Mouse (Mus musculus) MEL (cell line): ENCODE results near the gene Slx1b. TPM values are rescaled to one million over a fixed set of nuclear protein-coding genes. Genes with fewer than 3 reads are reported as not detected.

Experiments
- DNase-seq: peaks from one replicate; pipeline ENCODE4 v3.0.0; 2011; ENCODE audit warnings: low read depth, low spot score
- H3K27ac ChIP-seq: 2 replicates; pipeline ENCODE4 v1.5.1; 2012; ENCODE audit warnings: low read depth, mild to moderate bottlenecking, control low read depth, low read length, moderate library complexity; ENCODE audit not compliant: control insufficient read depth
- H3K27me3 ChIP-seq, 2 experiments: fragments of 150-350 bp in 1 of 2; sonication (generic) in 1 of 2; 2 replicates each; pipeline ENCODE4 v1.6.1; 2012; ENCODE audit warnings: low read length in 2 of 2, mild to moderate bottlenecking in 2 of 2, improper control_type of control experiment in 1 of 2, moderate library complexity in 1 of 2; ENCODE audit not compliant: insufficient read depth in 2 of 2, control insufficient read depth in 1 of 2
- H3K36me3 ChIP-seq, 2 experiments: 2 replicates each; pipeline ENCODE4 v1.6.1; 2012 to 2014; ENCODE audit warnings: low read length in 2 of 2, improper control_type of control experiment in 1 of 2, inconsistent platforms in 1 of 2, mild to moderate bottlenecking in 1 of 2; ENCODE audit not compliant: insufficient read depth in 2 of 2, control insufficient read depth in 1 of 2
- H3K4me1 ChIP-seq, 2 experiments: fragments of 150-350 bp in 1 of 2; sonication (generic) in 1 of 2; 2 replicates each; pipeline ENCODE4 v1.6.1; 2012; ENCODE audit warnings: low read length in 2 of 2, improper control_type of control experiment in 1 of 2, mild to moderate bottlenecking in 1 of 2; ENCODE audit not compliant: insufficient read depth in 2 of 2, control insufficient read depth in 1 of 2
- H3K4me3 ChIP-seq, 2 experiments: fragments of 150-350 bp in 1 of 2; sonication (generic) in 1 of 2; 2 replicates each; pipeline ENCODE4 v1.5.1; 2012; ENCODE audit warnings: low read depth in 2 of 2, low read length in 2 of 2, mild to moderate bottlenecking in 2 of 2, moderate library complexity in 2 of 2, control low read depth in 1 of 2, improper control_type of control experiment in 1 of 2; ENCODE audit not compliant: control insufficient read depth in 1 of 2, insufficient read depth in 1 of 2
- H3K79me2 ChIP-seq: 2 replicates; pipeline ENCODE4 v1.6.1; 2012; ENCODE audit warnings: mild to moderate bottlenecking, low read length, moderate library complexity; ENCODE audit not compliant: control insufficient read depth, poor library complexity, insufficient read depth
- H3K9ac ChIP-seq: 2 replicates; pipeline ENCODE4 v1.6.1; 2012; ENCODE audit warnings: low read depth, mild to moderate bottlenecking, control low read depth, low read length, moderate library complexity; ENCODE audit not compliant: control insufficient read depth, poor library complexity, severe bottlenecking
- H3K9me3 ChIP-seq: fragments of 150-350 bp; sonication (generic); replicated peaks from 2 replicates; pipeline ENCODE4 v1.6.1; 2012; ENCODE audit warnings: mild to moderate bottlenecking, low read length, improper control_type of control experiment, moderate library complexity; ENCODE audit not compliant: insufficient read depth
- CHD2 ChIP-seq: IDR thresholded peaks from 2 replicates; pipeline ENCODE4 v1.6.1; 2011; ENCODE audit warnings: low read length, improper control_type of control experiment
- EP300 ChIP-seq, 2 experiments: IDR thresholded peaks; 2 replicates each; pipeline ENCODE4 v1.6.1; 2011; ENCODE audit warnings: improper control_type of control experiment in 2 of 2, low read length in 2 of 2, low read depth in 1 of 2, mild to moderate bottlenecking in 1 of 2
- ETS1 ChIP-seq: IDR thresholded peaks from 2 replicates; pipeline ENCODE4 v1.6.1; 2012; ENCODE audit warnings: low read depth, mild to moderate bottlenecking, inconsistent platforms, low read length, improper control_type of control experiment, moderate library complexity
- GABPA ChIP-seq: IDR thresholded peaks from 2 replicates; pipeline ENCODE4 v1.6.1; 2012; ENCODE audit warnings: low read depth, mild to moderate bottlenecking, inconsistent platforms, low read length, improper control_type of control experiment, moderate library complexity
- GATA1 ChIP-seq: IDR thresholded peaks from 2 replicates; pipeline ENCODE4 v1.6.1; 2011; ENCODE audit warnings: low read depth, low read length, improper control_type of control experiment
- KAT2A ChIP-seq: conservative IDR thresholded peaks from 2 replicates; pipeline ENCODE4 v1.6.1; 2012; ENCODE audit warnings: low read depth, low read length, improper control_type of control experiment, inconsistent platforms
- MAZ ChIP-seq: IDR thresholded peaks from 2 replicates; pipeline ENCODE4 v1.6.1; 2012; ENCODE audit warnings: low read depth, mild to moderate bottlenecking, inconsistent platforms, low read length, improper control_type of control experiment
- MEF2A ChIP-seq: IDR thresholded peaks from 2 replicates; pipeline ENCODE4 v1.6.1; 2014; ENCODE audit warnings: low read depth, mild to moderate bottlenecking, inconsistent platforms, low read length, improper control_type of control experiment; ENCODE audit not compliant: poor library complexity, insufficient replicate concordance, severe bottlenecking; ENCODE audit errors: extremely low read depth
- MXI1 ChIP-seq: IDR thresholded peaks from 2 replicates; pipeline ENCODE4 v1.6.1; 2011; ENCODE audit warnings: mild to moderate bottlenecking, low read depth, low read length, improper control_type of control experiment
- MYB ChIP-seq: IDR thresholded peaks from 2 replicates; pipeline ENCODE4 v1.6.1; 2011; ENCODE audit warnings: mild to moderate bottlenecking, low read depth, low read length, improper control_type of control experiment
- MYC ChIP-seq: IDR thresholded peaks from 2 replicates; pipeline ENCODE4 v1.6.1; 2011; ENCODE audit warnings: low read depth, mild to moderate bottlenecking, low read length, improper control_type of control experiment, moderate library complexity
- NELFE ChIP-seq: IDR thresholded peaks from 2 replicates; pipeline ENCODE4 v1.6.1; 2011; ENCODE audit warnings: low read depth, low read length, improper control_type of control experiment
- NRF1 ChIP-seq: IDR thresholded peaks from 2 replicates; pipeline ENCODE4 v1.6.1; 2014; ENCODE audit warnings: low read depth, mild to moderate bottlenecking, inconsistent platforms, low read length, improper control_type of control experiment, moderate library complexity; ENCODE audit not compliant: poor library complexity, insufficient read depth, severe bottlenecking
- POLR2A ChIP-seq, 2 experiments: IDR thresholded peaks; 2 replicates each; pipeline ENCODE4 v1.6.1; 2011 to 2012; ENCODE audit warnings: low read length in 2 of 2, mild to moderate bottlenecking in 2 of 2, control low read depth in 1 of 2, improper control_type of control experiment in 1 of 2, low read depth in 1 of 2, moderate library complexity in 1 of 2; ENCODE audit not compliant: control insufficient read depth in 1 of 2, insufficient read depth in 1 of 2, poor library complexity in 1 of 2
- POLR2AphosphoS5 ChIP-seq: IDR thresholded peaks from 2 replicates; pipeline ENCODE4 v1.6.1; 2012; ENCODE audit warnings: low read depth, borderline replicate concordance, mild to moderate bottlenecking, inconsistent platforms, low read length, moderate library complexity, mixed read lengths
- RAD21 ChIP-seq: IDR thresholded peaks from 2 replicates; pipeline ENCODE4 v1.6.1; 2011; ENCODE audit warnings: mild to moderate bottlenecking, low read depth, low read length, improper control_type of control experiment
- TAL1 ChIP-seq: IDR thresholded peaks from 2 replicates; pipeline ENCODE4 v1.6.1; 2012; ENCODE audit warnings: mild to moderate bottlenecking, inconsistent platforms, low read length, moderate library complexity, mixed read lengths
- TBP ChIP-seq: IDR thresholded peaks from 2 replicates; pipeline ENCODE4 v1.8.0; 2011; ENCODE audit warnings: low read depth, low read length, improper control_type of control experiment
- TCF12 ChIP-seq: IDR thresholded peaks from 2 replicates; pipeline ENCODE4 v1.6.1; 2014; ENCODE audit warnings: low read depth, mild to moderate bottlenecking, inconsistent platforms, low read length, improper control_type of control experiment, moderate library complexity
- UBTF ChIP-seq: IDR thresholded peaks from 2 replicates; pipeline ENCODE4 v1.6.1; 2012; ENCODE audit warnings: low read depth, mild to moderate bottlenecking, inconsistent platforms, low read length, improper control_type of control experiment, moderate library complexity, borderline replicate concordance; ENCODE audit not compliant: insufficient read depth
- ZNF384 ChIP-seq: IDR thresholded peaks from 2 replicates; pipeline ENCODE4 v1.6.1; 2012; ENCODE audit warnings: low read depth, mild to moderate bottlenecking, inconsistent platforms, low read length, improper control_type of control experiment
- polyA plus RNA-seq, 2 experiments: library from polyadenylated mRNA; stranded (reverse) in 1 of 2; unstranded in 1 of 2; fragments of >175 nt in 1 of 2; fragments of >200 nt in 1 of 2; gene quantifications; 2 replicates each; pipeline versions ENCODE4 v1.2.1 to v1.2.4; 2012; ENCODE audit warnings: low replicate concordance in 2 of 2, low read depth in 1 of 2; ENCODE audit not compliant: insufficient read length in 2 of 2, insufficient read depth in 1 of 2, missing spikeins in 1 of 2
- total RNA-seq: library from RNA; depleted of rRNA; stranded (reverse); fragments of 300-350 nt; gene quantifications from 2 replicates; pipeline ENCODE4 v1.2.3, GENCODE M21; 2012

Slx1b gene
- total and polyA plus RNA-seq, 3 experiments, result 4.6 to 10.2 TPM; not detected in 1

DNA sequence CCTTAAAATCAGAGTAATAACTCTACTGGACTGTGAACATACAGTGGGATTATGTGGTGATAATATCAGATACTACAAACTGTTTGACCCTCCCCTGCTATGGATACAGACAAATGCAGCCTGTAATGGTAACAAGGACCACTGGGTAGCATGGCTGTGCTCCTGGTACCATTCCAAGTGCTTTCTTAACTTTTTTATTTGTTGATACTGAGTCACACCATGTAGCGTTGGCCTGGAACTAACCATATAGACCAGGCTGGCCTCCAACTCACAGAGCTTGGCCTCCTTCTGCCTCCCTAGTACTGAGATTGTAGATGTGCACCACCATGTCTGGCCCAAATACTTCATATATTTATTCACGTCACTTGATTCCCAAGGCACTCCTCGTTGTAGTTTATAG, 30.3 kb downstream of the Slx1b start:
- Histone ChIP-seq H3K9ac (no peak overlapping the region), H3K4me1 (no peaks in the 10 kb centered on the region), H3K36me3 (peaks cover 0 to 16% of the 10 kb centered on the region in 2 experiments; a peak in 2 of 4 replicates), H3K4me3 (no peak overlapping the region), H3K27ac (no peak overlapping the region), H3K9me3 (no peaks in the 10 kb centered on the region), H3K27me3 (no peaks in the 10 kb centered on the region), H3K79me2 (no peaks in the 10 kb centered on the region)
- TF ChIP-seq GATA1, result no peak
- no peak for TF ChIP-seq EP300 (IDR thresholded peaks at IDR 0.05; ENCODE audit: low read depth in 1 of 2, low read length in 2 of 2)
- DNase-seq, result no peak

DNA sequence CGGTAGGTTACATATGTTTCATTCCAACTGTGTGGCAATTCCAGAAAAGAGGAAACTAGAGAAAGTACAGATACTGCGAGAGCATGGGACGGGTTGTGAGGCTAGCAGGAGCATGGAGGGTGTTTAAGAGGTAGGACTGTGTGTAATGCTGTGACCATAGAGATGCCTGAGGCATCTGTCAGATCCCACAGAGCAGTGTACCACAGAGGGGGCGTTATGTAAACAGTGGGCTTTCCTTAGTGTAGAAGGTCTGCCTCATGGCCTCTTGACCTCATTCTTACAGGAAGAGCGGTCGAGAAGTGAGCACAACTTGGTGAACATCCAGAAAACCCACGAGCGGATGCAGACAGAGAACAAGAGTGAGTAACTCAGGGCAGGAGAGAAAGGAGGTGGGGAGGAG, 31.9 kb downstream of the Slx1b start:
- DNase-seq, result no peak
- no peaks in the 10 kb centered on the region for H3K4me1 ChIP-seq
- no peak overlapping the region for H3K9ac ChIP-seq
- H3K79me2 ChIP-seq, result no peaks in the 10 kb centered on the region
- no peaks in the 10 kb centered on the region for H3K27me3 ChIP-seq
- H3K4me3 ChIP-seq, result no peak overlapping the region
- no peaks in the 10 kb centered on the region for H3K9me3 ChIP-seq
- TF ChIP-seq POLR2A (IDR thresholded peaks at IDR 0.05; ENCODE audit: control insufficient read depth in 1 of 2, insufficient read depth in 1 of 2, low read depth in 1 of 2, low read length in 2 of 2, poor library complexity in 1 of 2) (no peak), KAT2A (no peak), MYB (no peak), ZNF384 (no peak), ETS1 (no peak), TAL1 (no peak), UBTF (no peak), GABPA (no peak), MAZ (no peak), TCF12 (no peak), POLR2AphosphoS5 (no peak), CHD2 (no peak), TBP (no peak), MXI1 (no peak), MEF2A (no peak), RAD21 (no peak), EP300 (IDR thresholded peaks at IDR 0.05; ENCODE audit: low read depth in 1 of 2, low read length in 2 of 2) (no peak), NELFE (no peak), NRF1 (no peak), MYC (no peak)
- H3K36me3 ChIP-seq, result peaks cover 0 to 13% of the 10 kb centered on the region in 2 experiments; a peak in 1 of 4 replicates
- H3K27ac ChIP-seq, result no peak overlapping the region
